Mouse (Mus musculus) G1E (cell line): ENCODE data around the gene Hmcn2.

Source experiments
- CTCF ChIP-seq: IDR thresholded peaks from 2 replicates; pipeline ENCODE4 v1.5.1; 2012; ENCODE audit warnings: low read depth, low read length, inconsistent platforms, mixed read lengths
- GATA1 ChIP-seq: IDR thresholded peaks from 2 replicates; pipeline ENCODE4 v1.6.1; 2012; ENCODE audit warnings: borderline replicate concordance, low read length, inconsistent platforms, mixed read lengths
- POLR2AphosphoS5 ChIP-seq: IDR thresholded peaks from 2 replicates; pipeline ENCODE4 v1.6.1; 2012; ENCODE audit warnings: low read depth, low read length, inconsistent platforms; ENCODE audit not compliant: insufficient replicate concordance
- TAL1 ChIP-seq: conservative IDR thresholded peaks from 2 replicates; pipeline ENCODE4 v1.6.1; 2012; ENCODE audit warnings: low read depth, low read length, inconsistent platforms, mixed read lengths

- TF ChIP-seq CTCF = no peak
- no peak for TF ChIP-seq GATA1
- no peak for TF ChIP-seq TAL1
- no peak for TF ChIP-seq POLR2AphosphoS5
Measured at GRCm38 (mm10) chr2:31462051-31462450, 147.8 kb downstream of the Hmcn2 start.
